Mouse (Mus musculus): ENCODE measurements around the gene Upf1. TPM values are rescaled to one million over a fixed set of nuclear protein-coding genes. Genes with fewer than 3 reads are reported as not detected.

The Upf1 gene
- polyA plus RNA-seq, 1 experiment from 2014 or later: 10.4 TPM

DNA sequence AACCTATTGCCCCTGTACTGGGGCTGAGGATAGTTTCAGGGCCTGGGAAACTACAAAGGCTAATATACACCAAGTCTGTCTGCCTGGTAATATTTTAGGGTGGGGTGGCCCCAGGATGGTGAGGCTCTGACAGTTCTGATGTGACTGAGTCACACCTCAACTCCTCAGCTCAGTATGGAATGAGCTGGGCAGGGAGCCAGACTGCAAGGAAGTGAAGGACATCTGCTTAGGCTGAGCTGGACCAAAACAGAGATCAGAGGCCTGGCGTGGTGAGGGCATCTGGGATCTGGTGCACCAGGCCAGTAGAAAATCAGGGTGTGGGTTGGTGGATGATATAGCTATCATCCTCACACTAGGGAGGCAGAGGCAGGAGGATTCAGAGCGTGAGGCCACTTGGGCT lies 36.6 kb upstream of the Upf1 start:
- Histone ChIP-seq H3K4me3 (ENCODE audit: low read depth, low read length) (no peak overlapping the region), H3K27me3 (replicated peaks; ENCODE audit: insufficient read depth, low read length) (no peaks in the 10 kb centered on the region), H3K4me1 (ENCODE audit: insufficient read depth, low read depth, low read length) (no peaks in the 10 kb centered on the region), H3K27ac (ENCODE audit: low read length) (no peak overlapping the region), H3K4me2 (replicated peaks; ENCODE audit: low read depth, low read length) (no peak overlapping the region), H3K36me3 (ENCODE audit: insufficient read depth, low read length) (0 out of 2 replicates have a peak, but pooled peaks cover 4% of the 10 kb centered on the region), H3K9me3 (ENCODE audit: low read length) (no peaks in the 10 kb centered on the region), H3K9ac (replicated peaks; ENCODE audit: low read depth) (no peak overlapping the region)
- no peak for DNase-seq (ENCODE audit: low spot score)
- WGBS: 86% methylated on average over 2 of the region's 2 CpGs
- no peak for TF ChIP-seq CTCF (IDR thresholded peaks at IDR 0.05)
- no peak for TF ChIP-seq EP300 (IDR thresholded peaks at IDR 0.05)
- no peak for ATAC-seq

- Histone ChIP-seq H3K9ac (replicated peaks; ENCODE audit: low read depth) (no peak overlapping the region), H3K4me3 (ENCODE audit: low read depth, low read length) (no peak overlapping the region), H3K27me3 (replicated peaks; ENCODE audit: insufficient read depth, low read length) (0 out of 2 replicates have a peak, but pooled peaks cover under 1% of the 10 kb centered on the region), H3K4me1 (ENCODE audit: insufficient read depth, low read depth, low read length) (no peaks in the 10 kb centered on the region), H3K36me3 (ENCODE audit: insufficient read depth, low read length) (no peaks in the 10 kb centered on the region), H3K27ac (ENCODE audit: low read length) (no peak overlapping the region), H3K9me3 (ENCODE audit: low read length) (no peaks in the 10 kb centered on the region), H3K4me2 (replicated peaks; ENCODE audit: low read depth, low read length) (no peak overlapping the region)
- 35% methylated on average over 3 of the region's 3 CpGs for WGBS
- ATAC-seq (peak; percentile 76), DNase-seq (ENCODE audit: low spot score) (peak; percentile 83)
- TF ChIP-seq CTCF (IDR thresholded peaks at IDR 0.05): peak; percentile 90
- no peak for TF ChIP-seq EP300 (IDR thresholded peaks at IDR 0.05)
Measured at GRCm38 (mm10) chr8:70383287-70383686, 30.2 kb upstream of the Upf1 start.

DNA sequence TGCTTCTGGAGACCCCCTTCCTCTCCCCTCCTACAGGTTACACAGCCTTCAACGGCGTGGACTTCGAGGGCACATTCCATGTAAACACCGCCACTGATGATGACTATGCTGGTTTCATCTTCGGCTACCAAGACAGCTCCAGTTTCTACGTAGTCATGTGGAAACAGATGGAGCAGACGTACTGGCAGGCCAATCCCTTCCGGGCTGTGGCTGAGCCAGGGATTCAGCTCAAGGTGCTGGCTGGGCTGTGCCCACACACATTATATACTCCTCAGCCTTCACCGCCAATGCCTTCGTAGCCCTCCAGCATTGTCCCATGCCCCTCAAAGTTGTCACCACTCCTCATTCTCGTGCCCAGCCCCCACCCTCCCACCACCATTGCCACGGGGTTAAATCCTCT lies 27.0 kb upstream of the Upf1 start:
- Histone ChIP-seq H3K9me3 (ENCODE audit: low read length) (no peaks in the 10 kb centered on the region), H3K27ac (ENCODE audit: low read length) (no peak overlapping the region), H3K27me3 (replicated peaks; ENCODE audit: insufficient read depth, low read length) (peaks cover 29% of the 10 kb centered on the region), H3K4me2 (replicated peaks; ENCODE audit: low read depth, low read length) (no peak overlapping the region), H3K9ac (replicated peaks; ENCODE audit: low read depth) (no peak overlapping the region), H3K4me1 (ENCODE audit: insufficient read depth, low read depth, low read length) (peaks cover 2% of the 10 kb centered on the region; the same call in 1 of the 2 replicates), H3K4me3 (ENCODE audit: low read depth, low read length) (no peak overlapping the region), H3K36me3 (ENCODE audit: insufficient read depth, low read length) (no peaks in the 10 kb centered on the region)
- 82% methylated on average over 12 of the region's 12 CpGs for WGBS
- TF ChIP-seq CTCF (IDR thresholded peaks at IDR 0.05): no peak
- no peak for ATAC-seq
- no peak for DNase-seq (ENCODE audit: low spot score)

DNA sequence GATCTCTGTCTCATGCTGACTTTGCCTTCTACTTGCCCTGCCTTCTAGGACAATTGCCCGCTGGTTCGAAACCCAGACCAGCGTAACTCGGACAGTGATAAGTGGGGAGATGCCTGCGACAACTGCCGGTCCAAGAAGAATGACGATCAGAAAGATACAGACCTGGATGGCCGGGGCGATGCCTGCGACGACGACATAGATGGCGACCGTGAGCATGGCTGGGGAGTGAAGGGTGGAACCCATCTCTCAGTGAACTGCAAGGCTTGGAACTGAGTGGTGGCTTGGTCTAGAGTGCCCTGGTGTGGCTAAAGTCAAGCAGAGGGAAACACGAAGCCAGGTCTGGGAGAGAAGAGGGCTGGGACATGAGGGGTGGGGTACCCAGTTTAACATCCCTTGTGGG lies 24.0 kb upstream of the Upf1 start:
- H3K4me2 ChIP-seq (replicated peaks; ENCODE audit: low read depth, low read length): no peak overlapping the region
- no peak for DNase-seq (ENCODE audit: low spot score)
- ATAC-seq: no peak
- no peaks in the 10 kb centered on the region for H3K36me3 ChIP-seq (ENCODE audit: insufficient read depth, low read length)
- no peak overlapping the region for H3K9ac ChIP-seq (replicated peaks; ENCODE audit: low read depth)
- peaks cover 54% of the 10 kb centered on the region for H3K27me3 ChIP-seq (replicated peaks; ENCODE audit: insufficient read depth, low read length)
- peaks cover 9% of the 10 kb centered on the region; the same call in 1 of the 2 replicates for H3K4me1 ChIP-seq (ENCODE audit: insufficient read depth, low read depth, low read length)
- H3K27ac ChIP-seq (ENCODE audit: low read length): no peak overlapping the region
- WGBS: 15% methylated on average over 15 of the region's 15 CpGs
- H3K9me3 ChIP-seq (ENCODE audit: low read length): no peaks in the 10 kb centered on the region
- TF ChIP-seq CTCF (IDR thresholded peaks at IDR 0.05): no peak; the same call in 1 of the 2 replicates
- no peak for TF ChIP-seq EP300 (IDR thresholded peaks at IDR 0.05)
- no peak overlapping the region for H3K4me3 ChIP-seq (ENCODE audit: low read depth, low read length)

- ATAC-seq: no peak
- H3K27me3 ChIP-seq (replicated peaks; ENCODE audit: insufficient read depth, low read length): peaks cover 54% of the 10 kb centered on the region
- no peaks in the 10 kb centered on the region for H3K9me3 ChIP-seq (ENCODE audit: low read length)
- 6% methylated on average over 30 of the region's 37 CpGs for WGBS
- peaks cover 9% of the 10 kb centered on the region; the same call in 1 of the 2 replicates for H3K4me1 ChIP-seq (ENCODE audit: insufficient read depth, low read depth, low read length)
- peak overlapping the region; percentile 28; the same call in 1 of the 2 replicates for H3K4me2 ChIP-seq (replicated peaks; ENCODE audit: low read depth, low read length)
- no peaks in the 10 kb centered on the region for H3K36me3 ChIP-seq (ENCODE audit: insufficient read depth, low read length)
- DNase-seq (ENCODE audit: low spot score): no peak
- no peak for TF ChIP-seq CTCF (IDR thresholded peaks at IDR 0.05)
- TF ChIP-seq EP300 (IDR thresholded peaks at IDR 0.05): no peak
- H3K9ac ChIP-seq (replicated peaks; ENCODE audit: low read depth): no peak overlapping the region
- no peak overlapping the region for H3K27ac ChIP-seq (ENCODE audit: low read length)
- H3K4me3 ChIP-seq (ENCODE audit: low read depth, low read length): no peak overlapping the region; the same call in 1 of the 2 replicates
Measured at GRCm38 (mm10) chr8:70376275-70376741, 23.2 kb upstream of the Upf1 start.

GRCm38 (mm10) chr8:70375212-70375859 lies 22.3 kb upstream of the Upf1 start:
- DNase-seq (ENCODE audit: low spot score): no peak
- Histone ChIP-seq H3K4me1 (ENCODE audit: insufficient read depth, low read depth, low read length) (peaks cover 9% of the 10 kb centered on the region; the same call in 1 of the 2 replicates), H3K9ac (replicated peaks; ENCODE audit: low read depth) (no peak overlapping the region), H3K9me3 (ENCODE audit: low read length) (no peaks in the 10 kb centered on the region), H3K4me3 (ENCODE audit: low read depth, low read length) (peak overlapping the region; percentile 27; the same call in 1 of the 2 replicates), H3K27ac (ENCODE audit: low read length) (no peak overlapping the region), H3K4me2 (replicated peaks; ENCODE audit: low read depth, low read length) (no peak overlapping the region), H3K27me3 (replicated peaks; ENCODE audit: insufficient read depth, low read length) (peaks cover 54% of the 10 kb centered on the region), H3K36me3 (ENCODE audit: insufficient read depth, low read length) (no peaks in the 10 kb centered on the region)
- ATAC-seq: peak; percentile 14
- TF ChIP-seq CTCF (IDR thresholded peaks at IDR 0.05): no peak
- no peak for TF ChIP-seq EP300 (IDR thresholded peaks at IDR 0.05)
- 6% methylated on average over 35 of the region's 35 CpGs for WGBS
